Mouse (Mus musculus) liver, adult (tissue): Measurements from ENCODE around the gene Hlf.

Experiments used
- GATA4 ChIP-seq: IDR thresholded peaks from 2 replicates; pipeline ENCODE4 v1.6.1; 2014; ENCODE audit warnings: mild to moderate bottlenecking, low read length; ENCODE audit not compliant: insufficient replicate concordance

Gene Hlf

GRCm38 (mm10) chr11:90390817-90391173, at the start of gene Hlf:
Gene Hlf, minus strand, starts transcription at chr11:90390895.
- peak; percentile 32; the same call in 1 of the 2 replicates for TF ChIP-seq GATA4

- no peak for TF ChIP-seq GATA4
These were observed 48.1 kb upstream of the Hlf start for GRCm38 (mm10) chr11:90438768-90439167.

- no peak for TF ChIP-seq GATA4
These were observed 34.5 kb upstream of the Hlf start for GRCm38 (mm10) chr11:90425207-90425525.

- TF ChIP-seq GATA4: no peak
These were observed 33.9 kb upstream of the Hlf start for GRCm38 (mm10) chr11:90424334-90425206.

- no peak for TF ChIP-seq GATA4
These were observed 33.2 kb upstream of the Hlf start for GRCm38 (mm10) chr11:90423896-90424295.

GRCm38 (mm10) chr11:90419706-90420105, 29.0 kb upstream of the Hlf start:
- no peak for TF ChIP-seq GATA4

GRCm38 (mm10) chr11:90417921-90418320, 27.2 kb upstream of the Hlf start:
- TF ChIP-seq GATA4: peak; percentile 43; the same call in 1 of the 2 replicates

- TF ChIP-seq GATA4: no peak
These were observed 26.3 kb upstream of the Hlf start for GRCm38 (mm10) chr11:90417011-90417410.

- no peak for TF ChIP-seq GATA4
These were observed 8.2 kb upstream of the Hlf start for GRCm38 (mm10) chr11:90398850-90399249.

- no peak for TF ChIP-seq GATA4
These were observed 833 bp upstream of the Hlf start for GRCm38 (mm10) chr11:90391271-90392185.

- TF ChIP-seq GATA4: no peak
These were observed 536 bp downstream of the Hlf start for GRCm38 (mm10) chr11:90389902-90390816.

- no peak for TF ChIP-seq GATA4
These were observed 1.4 kb downstream of the Hlf start for GRCm38 (mm10) chr11:90389174-90389901.

GRCm38 (mm10) chr11:90387501-90388440, 2.9 kb downstream of the Hlf start:
- TF ChIP-seq GATA4: no peak
